Mouse (Mus musculus): ENCODE data around the gene Ttc23l. TPM values are rescaled to one million over a fixed set of nuclear protein-coding genes. Genes with fewer than 3 reads are reported as not detected.
A peak's percentile ranks its signal among the peaks of the same experiment; 100 is the strongest.

Gene Ttc23l
- polyA plus RNA-seq (2016; fragmentation: Nextera tagmentation; extraction: Ambion mirVana): not detected in 2 replicates

GRCm38 (mm10) chr15:10558465-10558864 is at the start of gene Ttc23l:
Gene Ttc23l (minus strand): TSS chr15:10558668.
- H3K4me3 ChIP-seq: no peak within 1 kb of the TSS
- no peaks in the 10 kb centered on the region for H3K4me1 ChIP-seq
- H3K9me3 ChIP-seq: no peaks in the 10 kb centered on the region
- H3K27me3 ChIP-seq: no peaks in the 10 kb centered on the region
- WGBS: 87% methylated on average over 13 of the region's 13 CpGs
- no peak within 1 kb of the TSS for H3K4me2 ChIP-seq (replicated peaks)
- no peak for ATAC-seq (ENCODE audit: low FRiP score, low read depth)
- H3K9ac ChIP-seq (replicated peaks): no peak within 1 kb of the TSS
- no peaks in the 10 kb centered on the region for H3K36me3 ChIP-seq
- no peak within 1 kb of the TSS for H3K27ac ChIP-seq (replicated peaks)

DNA sequence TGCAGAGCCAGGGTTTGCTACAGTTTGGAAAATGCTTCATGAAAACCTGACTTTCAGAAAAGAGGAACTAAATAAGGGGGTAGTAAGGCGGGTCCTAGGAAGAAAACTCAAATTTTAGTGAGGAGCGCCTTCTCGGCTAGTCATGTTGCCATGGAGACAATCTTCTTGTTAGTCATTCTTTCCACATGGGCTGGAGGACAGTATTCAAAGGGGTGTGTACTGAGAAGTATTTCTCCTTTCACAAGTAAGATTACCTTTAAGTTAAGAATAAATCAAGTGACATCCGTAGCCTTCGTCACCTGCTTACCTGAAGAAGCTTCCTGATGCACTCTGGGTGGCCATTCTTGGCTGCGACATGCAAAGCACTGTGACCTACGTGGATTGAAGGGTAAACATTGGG is 40.9 kb upstream of the Ttc23l start:
- 70% methylated on average over 7 of the region's 7 CpGs for WGBS
- Histone ChIP-seq H3K36me3 (peaks cover 15% of the 10 kb centered on the region), H3K9me3 (peaks cover 5% of the 10 kb centered on the region), H3K4me1 (0 out of 2 replicates have a peak, but pooled peaks cover 4% of the 10 kb centered on the region), H3K4me2 (replicated peaks) (no peak overlapping the region), H3K27me3 (no peaks in the 10 kb centered on the region), H3K4me3 (no peak overlapping the region), H3K9ac (replicated peaks) (no peak overlapping the region), H3K27ac (replicated peaks) (no peak overlapping the region)
- ATAC-seq (ENCODE audit: low FRiP score, low read depth): no peak

DNA sequence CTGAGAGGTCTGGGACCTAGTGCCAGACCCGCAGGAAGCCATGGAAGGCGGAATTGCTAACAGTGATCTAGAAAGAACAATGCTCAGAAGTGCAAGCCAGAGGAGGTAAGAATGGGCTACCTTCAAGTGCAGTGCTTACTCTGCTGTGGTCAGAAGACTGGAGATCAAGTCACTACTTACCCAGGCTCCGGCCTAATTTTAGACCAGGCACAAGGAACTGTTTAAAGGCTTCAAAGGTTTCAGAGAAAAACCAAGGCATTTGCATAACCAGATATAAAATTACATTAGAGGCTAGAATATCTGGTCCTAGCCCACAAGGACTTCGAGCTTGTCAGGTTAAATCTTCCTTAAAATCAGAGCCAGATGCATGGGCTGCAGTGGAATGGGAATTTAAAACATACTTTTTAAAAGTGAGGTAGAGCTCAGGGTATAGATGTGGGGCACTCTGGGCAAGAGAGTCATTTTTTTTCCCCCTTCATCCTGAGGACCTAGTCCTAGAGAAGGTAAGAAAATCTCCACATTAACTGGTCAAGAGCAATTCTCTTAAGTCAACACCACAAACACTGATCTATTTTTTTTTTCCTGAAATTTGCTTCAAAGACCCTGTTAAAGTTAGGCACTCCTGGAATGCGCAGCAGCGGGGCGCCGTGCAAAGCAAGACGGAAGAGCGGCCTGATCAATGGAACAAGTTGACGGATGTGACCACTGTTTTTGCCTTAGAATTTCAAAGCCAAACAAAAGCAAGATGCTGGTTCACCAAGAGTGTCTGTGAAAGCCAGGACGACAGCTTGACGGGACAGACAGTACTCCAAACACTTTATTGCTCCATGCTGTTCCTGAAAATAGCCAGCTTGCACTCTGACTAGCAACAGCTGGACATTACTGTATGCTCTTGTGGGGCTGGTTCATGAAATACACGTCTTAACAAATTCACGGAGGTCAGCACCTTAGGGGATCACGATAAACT is 40.1 kb upstream of the Ttc23l start:
- Histone ChIP-seq H3K36me3 (0 out of 2 replicates have a peak, but pooled peaks cover 9% of the 10 kb centered on the region), H3K4me3 (no peak overlapping the region), H3K9ac (replicated peaks) (no peak overlapping the region), H3K4me2 (replicated peaks) (no peak overlapping the region), H3K27me3 (no peaks in the 10 kb centered on the region), H3K9me3 (no peaks in the 10 kb centered on the region), H3K27ac (replicated peaks) (no peak overlapping the region), H3K4me1 (0 out of 2 replicates have a peak, but pooled peaks cover 4% of the 10 kb centered on the region)
- 69% methylated on average over 16 of the region's 16 CpGs for WGBS
- ATAC-seq (ENCODE audit: low FRiP score, low read depth): no peak

DNA sequence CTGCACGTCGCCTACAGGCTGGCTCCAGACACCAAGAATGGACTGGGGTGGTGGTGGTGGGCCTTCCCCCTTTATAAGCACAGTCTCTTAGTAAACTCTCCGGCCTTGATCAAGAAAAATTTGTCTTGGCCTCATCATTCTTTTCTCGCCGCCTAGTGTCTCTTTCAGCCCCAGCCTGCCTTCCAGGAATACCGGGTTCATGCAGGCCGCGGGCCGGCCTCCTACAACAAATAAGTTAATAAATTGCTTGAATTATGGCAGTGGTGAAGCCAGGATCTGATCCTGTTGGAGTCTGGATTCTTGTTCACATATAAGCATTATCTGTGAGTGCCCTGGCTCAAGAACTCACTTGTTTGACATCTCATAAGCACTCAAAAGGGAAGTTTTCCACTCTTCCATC is 38.4 kb upstream of the Ttc23l start:
- no peak for ATAC-seq (ENCODE audit: low FRiP score, low read depth)
- H3K36me3 ChIP-seq: 0 out of 2 replicates have a peak, but pooled peaks cover 18% of the 10 kb centered on the region

GRCm38 (mm10) chr15:10595408-10595807 is 36.9 kb upstream of the Ttc23l start:
- Histone ChIP-seq H3K4me1 (0 out of 2 replicates have a peak, but pooled peaks cover 4% of the 10 kb centered on the region), H3K4me3 (no peak overlapping the region), H3K27ac (replicated peaks) (no peak overlapping the region), H3K9me3 (no peaks in the 10 kb centered on the region), H3K9ac (replicated peaks) (no peak overlapping the region), H3K27me3 (no peaks in the 10 kb centered on the region), H3K4me2 (replicated peaks) (no peak overlapping the region), H3K36me3 (0 out of 2 replicates have a peak, but pooled peaks cover 20% of the 10 kb centered on the region)
- no peak for ATAC-seq (ENCODE audit: low FRiP score, low read depth)
- WGBS: 73% methylated on average over 6 of the region's 6 CpGs

More for the DNA sequence above, 38.4 kb upstream of the Ttc23l start:
- Histone ChIP-seq H3K27me3 (no peaks in the 10 kb centered on the region), H3K4me1 (0 out of 2 replicates have a peak, but pooled peaks cover 4% of the 10 kb centered on the region), H3K9ac (replicated peaks) (no peak overlapping the region), H3K4me2 (replicated peaks) (no peak overlapping the region), H3K9me3 (no peaks in the 10 kb centered on the region), H3K4me3 (no peak overlapping the region), H3K27ac (replicated peaks) (no peak overlapping the region)
- WGBS: 91% methylated on average over 9 of the region's 9 CpGs

DNA sequence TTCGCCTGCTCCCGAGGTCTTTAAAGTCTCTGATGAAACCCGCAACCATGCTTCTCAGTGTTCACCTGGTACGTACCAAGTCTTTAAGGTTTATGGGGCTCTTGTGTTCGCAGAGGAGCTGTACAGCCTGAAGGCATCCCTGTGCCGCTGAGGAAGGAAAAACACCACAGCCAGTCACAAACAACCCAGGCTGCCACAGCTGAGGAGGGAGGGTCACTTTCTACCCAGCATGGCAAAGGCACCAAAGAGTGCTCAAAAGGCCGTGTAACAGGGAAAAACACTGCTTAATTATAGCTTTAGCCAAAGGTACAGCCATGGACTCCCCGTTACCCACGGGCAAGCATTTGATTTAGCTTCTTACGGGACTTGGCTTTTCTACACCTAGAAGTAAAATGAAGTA is 36.4 kb upstream of the Ttc23l start:
- H3K4me2 ChIP-seq (replicated peaks): no peak overlapping the region
- 0 out of 2 replicates have a peak, but pooled peaks cover 20% of the 10 kb centered on the region for H3K36me3 ChIP-seq
- H3K4me3 ChIP-seq: no peak overlapping the region
- H3K27ac ChIP-seq (replicated peaks): no peak overlapping the region
- ATAC-seq (ENCODE audit: low FRiP score, low read depth): no peak
- H3K9ac ChIP-seq (replicated peaks): no peak overlapping the region
- no peaks in the 10 kb centered on the region for H3K27me3 ChIP-seq
- 0 out of 2 replicates have a peak, but pooled peaks cover 4% of the 10 kb centered on the region for H3K4me1 ChIP-seq
- H3K9me3 ChIP-seq: no peaks in the 10 kb centered on the region
- WGBS: 90% methylated on average over 10 of the region's 10 CpGs

- no peaks in the 10 kb centered on the region for H3K4me1 ChIP-seq
- no peak overlapping the region for H3K27ac ChIP-seq (replicated peaks)
- H3K4me3 ChIP-seq: no peak overlapping the region
- H3K9me3 ChIP-seq: no peaks in the 10 kb centered on the region
- H3K4me2 ChIP-seq (replicated peaks): no peak overlapping the region
- peaks cover 26% of the 10 kb centered on the region; the same call in 1 of the 2 replicates for H3K36me3 ChIP-seq
- no peak for ATAC-seq (ENCODE audit: low FRiP score, low read depth)
- no peaks in the 10 kb centered on the region for H3K27me3 ChIP-seq
- H3K9ac ChIP-seq (replicated peaks): no peak overlapping the region
- 88% methylated on average over 6 of the region's 6 CpGs for WGBS
Measured at GRCm38 (mm10) chr15:10593094-10593493, 34.6 kb upstream of the Ttc23l start.

- no peaks in the 10 kb centered on the region for H3K4me1 ChIP-seq
- H3K36me3 ChIP-seq: peaks cover 24% of the 10 kb centered on the region
- no peaks in the 10 kb centered on the region for H3K9me3 ChIP-seq
- H3K4me2 ChIP-seq (replicated peaks): no peak overlapping the region
- H3K9ac ChIP-seq (replicated peaks): no peak overlapping the region
- no peak for ATAC-seq (ENCODE audit: low FRiP score, low read depth)
- 87% methylated on average over 2 of the region's 2 CpGs for WGBS
- no peak overlapping the region for H3K4me3 ChIP-seq
- H3K27me3 ChIP-seq: no peaks in the 10 kb centered on the region
- H3K27ac ChIP-seq (replicated peaks): no peak overlapping the region
Measured at GRCm38 (mm10) chr15:10586565-10586964, 28.1 kb upstream of the Ttc23l start.

DNA sequence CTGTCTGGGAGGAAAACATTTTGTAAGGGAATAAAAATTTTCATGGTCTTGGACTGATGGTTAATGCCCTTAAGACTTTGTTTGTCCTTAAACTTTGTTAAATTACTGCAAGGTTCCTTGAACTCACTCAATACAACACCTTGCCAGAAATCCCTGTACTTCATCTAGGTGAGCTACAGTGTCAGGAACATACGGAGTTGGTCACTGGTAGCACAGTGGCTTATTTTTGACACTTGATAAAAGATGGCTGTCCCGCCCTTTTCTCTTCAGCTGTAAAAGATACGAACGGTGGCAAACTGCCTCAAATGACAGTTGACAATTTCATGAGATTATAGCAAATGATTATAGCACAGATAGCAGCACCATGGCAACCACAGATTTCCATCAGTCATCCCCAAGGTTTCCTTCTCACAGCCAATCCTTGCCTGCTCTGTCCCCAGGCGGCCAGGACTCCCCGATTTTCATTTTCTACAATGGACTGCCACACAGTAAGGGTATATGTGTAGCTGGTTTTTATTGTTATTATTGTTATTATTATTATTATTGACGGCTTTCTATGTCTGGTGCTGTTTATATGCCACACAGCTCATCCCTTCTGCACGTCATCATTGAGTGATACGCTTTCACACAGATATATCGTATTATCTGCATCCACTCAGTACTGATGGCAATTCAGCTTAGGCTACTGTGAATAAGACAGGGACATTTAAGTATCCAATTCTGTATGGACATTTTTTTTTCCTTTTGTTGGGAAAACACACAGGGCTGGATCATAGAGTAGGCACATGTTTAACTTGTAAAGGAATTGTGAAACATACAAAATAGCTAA is 26.1 kb upstream of the Ttc23l start:
- no peaks in the 10 kb centered on the region for H3K4me1 ChIP-seq
- no peak overlapping the region for H3K4me3 ChIP-seq
- H3K27ac ChIP-seq (replicated peaks): no peak overlapping the region
- no peak overlapping the region for H3K9ac ChIP-seq (replicated peaks)
- no peaks in the 10 kb centered on the region for H3K9me3 ChIP-seq
- H3K4me2 ChIP-seq (replicated peaks): no peak overlapping the region
- H3K36me3 ChIP-seq: peaks cover 24% of the 10 kb centered on the region
- 79% methylated on average over 10 of the region's 10 CpGs for WGBS
- 0 out of 2 replicates have a peak, but pooled peaks have one; percentile 38 for ATAC-seq (ENCODE audit: low FRiP score, low read depth)
- H3K27me3 ChIP-seq: no peaks in the 10 kb centered on the region

DNA sequence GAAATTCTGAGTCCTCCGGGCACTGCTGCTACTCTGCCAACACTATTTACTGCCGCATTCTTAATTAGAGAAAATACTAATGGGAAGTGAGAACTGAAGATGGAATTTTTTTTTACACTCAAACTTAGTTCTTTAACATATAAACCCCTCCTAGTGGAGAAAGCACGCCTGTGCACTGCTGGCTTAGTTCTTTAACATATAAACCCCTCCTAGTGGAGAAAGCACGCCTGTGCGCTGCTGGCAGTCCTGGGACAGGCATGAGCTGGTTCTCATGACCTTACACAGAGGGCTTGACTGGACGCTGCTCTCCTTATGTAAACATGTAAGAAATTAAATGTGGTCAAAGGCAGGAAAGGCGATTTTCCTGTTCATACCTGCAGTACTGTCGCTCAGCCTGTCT is 24.9 kb upstream of the Ttc23l start:
- ATAC-seq (ENCODE audit: low FRiP score, low read depth): peak; percentile 82
- Histone ChIP-seq H3K36me3 (peaks cover 22% of the 10 kb centered on the region), H3K27ac (replicated peaks) (no peak overlapping the region), H3K9ac (replicated peaks) (no peak overlapping the region), H3K4me1 (no peaks in the 10 kb centered on the region), H3K9me3 (no peaks in the 10 kb centered on the region), H3K27me3 (no peaks in the 10 kb centered on the region), H3K4me3 (no peak overlapping the region), H3K4me2 (replicated peaks) (no peak overlapping the region)
- WGBS: 60% methylated on average over 8 of the region's 8 CpGs

DNA sequence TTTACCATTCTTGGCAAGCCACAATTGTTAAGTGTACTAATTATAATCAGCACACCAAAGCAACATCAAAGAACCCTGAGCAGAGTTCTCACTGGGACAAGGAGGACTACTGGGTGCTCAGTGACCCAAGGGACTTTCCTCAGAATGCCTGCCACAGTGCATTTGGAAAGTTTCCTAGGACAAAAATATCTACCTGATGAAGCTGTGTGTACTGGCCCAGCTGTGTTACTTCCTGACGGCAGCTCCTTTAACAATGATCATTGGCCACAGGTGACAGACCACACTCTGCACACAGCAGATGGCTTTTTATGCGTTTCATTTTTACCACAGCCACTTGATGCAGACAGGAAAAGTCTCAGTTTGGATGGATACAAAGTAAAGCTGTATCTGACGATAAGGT is 20.7 kb upstream of the Ttc23l start:
- Histone ChIP-seq H3K27me3 (no peaks in the 10 kb centered on the region), H3K36me3 (peaks cover 50% of the 10 kb centered on the region), H3K9me3 (no peaks in the 10 kb centered on the region), H3K4me3 (no peak overlapping the region), H3K4me2 (replicated peaks) (no peak overlapping the region), H3K4me1 (no peaks in the 10 kb centered on the region), H3K9ac (replicated peaks) (no peak overlapping the region), H3K27ac (replicated peaks) (no peak overlapping the region)
- WGBS: 95% methylated on average over 3 of the region's 3 CpGs
- ATAC-seq (ENCODE audit: low FRiP score, low read depth): no peak

DNA sequence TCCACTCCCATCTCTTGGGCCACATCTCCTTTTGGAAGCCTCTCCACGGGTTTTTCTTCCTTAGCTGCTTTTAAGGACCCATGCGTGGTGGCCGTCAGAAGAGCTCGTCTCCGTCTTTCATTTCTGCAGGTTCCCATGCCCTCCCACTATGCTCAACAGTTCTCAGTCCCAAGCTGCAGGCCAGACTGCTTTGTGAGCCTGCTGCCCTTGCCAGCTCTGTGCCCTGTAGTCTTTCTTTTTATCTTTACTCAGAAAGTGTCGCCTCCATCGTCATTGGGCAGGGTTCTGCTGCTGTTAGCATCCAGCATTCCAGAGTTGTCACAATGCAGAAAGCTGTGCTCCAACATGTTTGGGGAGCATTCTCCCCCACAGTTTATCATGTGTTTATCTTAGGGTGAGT is 8.0 kb upstream of the Ttc23l start:
- Histone ChIP-seq H3K9ac (replicated peaks) (no peak overlapping the region), H3K27ac (replicated peaks) (no peak overlapping the region), H3K4me1 (no peaks in the 10 kb centered on the region), H3K27me3 (no peaks in the 10 kb centered on the region), H3K4me3 (no peak overlapping the region), H3K36me3 (peaks cover 42% of the 10 kb centered on the region), H3K4me2 (replicated peaks) (no peak overlapping the region), H3K9me3 (no peaks in the 10 kb centered on the region)
- WGBS: 86% methylated on average over 7 of the region's 7 CpGs
- no peak for ATAC-seq (ENCODE audit: low FRiP score, low read depth)
